Mouse (Mus musculus) heart, postnatal 0 days (tissue): ENCODE measurements around the gene Met.

Source experiments
- CTCF ChIP-seq: IDR thresholded peaks from 2 replicates; pipeline ENCODE4 v1.5.1; 2016; ENCODE audit warnings: antibody characterized with exemption, control low read depth, low read depth
- EP300 ChIP-seq: IDR thresholded peaks from 2 replicates; pipeline ENCODE4 v1.6.1; 2016; ENCODE audit warnings: antibody characterized with exemption, low read depth

- TF ChIP-seq CTCF: no peak
- no peak for TF ChIP-seq EP300
These were observed 20.3 kb upstream of the Met start for GRCm38 (mm10) chr6:17443311-17443710.
